Mouse (Mus musculus) myocyte (in vitro differentiated cells): Measurements from ENCODE around the gene Slc35b1. TPM values are rescaled to one million over a fixed set of nuclear protein-coding genes. Genes with fewer than 3 reads are reported as not detected.

Source experiments
- H3K27me3 ChIP-seq: one replicate; pipeline ENCODE4 v1.6.1; 2011; ENCODE audit not compliant: control insufficient read depth, insufficient read depth, insufficient read length
- H3K36me3 ChIP-seq: one replicate; pipeline ENCODE4 v1.6.1; 2011; ENCODE audit not compliant: control insufficient read depth, insufficient read depth
- H3K4me2 ChIP-seq: one replicate; pipeline ENCODE4 v1.6.1; 2011; ENCODE audit warnings: low read depth, control low read depth
- H3K4me3 ChIP-seq: one replicate; pipeline ENCODE4 v1.5.1; 2011; ENCODE audit warnings: mild to moderate bottlenecking, control low read depth, moderate library complexity
- H3K79me2 ChIP-seq: one replicate; pipeline ENCODE4 v1.6.1; 2011; ENCODE audit not compliant: control insufficient read depth, insufficient read depth
- H3ac ChIP-seq: one replicate; pipeline ENCODE4 v1.6.1; 2011; ENCODE audit not compliant: control insufficient read depth, insufficient read length
- CEBPB ChIP-seq: IDR thresholded peaks from 2 replicates; pipeline ENCODE4 v1.6.1; 2011; ENCODE audit warnings: mild to moderate bottlenecking, moderate library complexity; ENCODE audit not compliant: poor library complexity, insufficient read depth, severe bottlenecking
- E2F4 ChIP-seq: IDR thresholded peaks from one replicate; pipeline ENCODE4 v1.6.1; 2011; ENCODE audit warnings: mild to moderate bottlenecking, control low read depth, moderate library complexity; ENCODE audit not compliant: insufficient read depth
- MAX ChIP-seq: IDR thresholded peaks from one replicate; pipeline ENCODE4 v1.6.1; 2011; ENCODE audit warnings: low read depth, mild to moderate bottlenecking, control low read depth
- MYOD1 ChIP-seq, 3 experiments: IDR thresholded peaks; one replicate each; pipeline ENCODE4 v1.6.1; 2011; ENCODE audit warnings: control low read depth in 2 of 3, low read depth in 2 of 3, mild to moderate bottlenecking in 2 of 3, moderate library complexity in 1 of 3; ENCODE audit not compliant: insufficient read length in 2 of 3, control insufficient read depth in 1 of 3
- MYOG ChIP-seq, 3 experiments: IDR thresholded peaks; one replicate each; pipeline ENCODE4 v1.6.1; 2011; ENCODE audit warnings: control low read depth in 2 of 3, low read depth in 2 of 3, mild to moderate bottlenecking in 2 of 3; ENCODE audit not compliant: insufficient read length in 2 of 3, control insufficient read depth in 1 of 3, insufficient read depth in 1 of 3
- POLR2A ChIP-seq: IDR thresholded peaks from one replicate; pipeline ENCODE4 v1.6.1; 2011; ENCODE audit warnings: low read depth, mild to moderate bottlenecking, control low read depth, moderate library complexity; ENCODE audit not compliant: insufficient read length
- POLR2AphosphoS2 ChIP-seq: IDR thresholded peaks from one replicate; pipeline ENCODE4 v1.6.1; 2011; ENCODE audit warnings: low read depth, control low read depth; ENCODE audit not compliant: insufficient read length
- REST ChIP-seq: IDR thresholded peaks from one replicate; pipeline ENCODE4 v1.6.1; 2011; ENCODE audit warnings: mild to moderate bottlenecking, control low read depth, moderate library complexity; ENCODE audit not compliant: insufficient read depth, insufficient read length
- SRF ChIP-seq: IDR thresholded peaks from one replicate; pipeline ENCODE4 v1.6.1; 2011; ENCODE audit warnings: low read depth; ENCODE audit not compliant: control insufficient read depth, insufficient read length
- TCF12 ChIP-seq: IDR thresholded peaks from one replicate; pipeline ENCODE4 v1.6.1; 2011; ENCODE audit warnings: mild to moderate bottlenecking, control low read depth; ENCODE audit not compliant: poor library complexity, insufficient read depth, severe bottlenecking
- TCF3 ChIP-seq: IDR thresholded peaks from one replicate; pipeline ENCODE4 v1.6.1; 2011; ENCODE audit warnings: low read depth, control low read depth; ENCODE audit not compliant: insufficient read length
- USF1 ChIP-seq: IDR thresholded peaks from one replicate; pipeline ENCODE4 v1.6.1; 2011; ENCODE audit warnings: low read depth, mild to moderate bottlenecking, control low read depth, moderate library complexity
- polyA plus RNA-seq: library from polyadenylated mRNA; unstranded; fragments of >200 nt; fragmentation: generic; extraction: Trizol; gene quantifications from one replicate; pipeline ENCODE4 v1.2.1, GENCODE M21; 2012; ENCODE audit warnings: missing spikeins

Slc35b1 gene
- polyA plus RNA-seq, 1 experiment, result 66.7 TPM

GRCm38 (mm10) chr11:95420880-95421435 is 36.5 kb downstream of the Slc35b1 start:
- Histone ChIP-seq H3K4me3 (no peak overlapping the region), H3ac (no peak overlapping the region), H3K79me2 (peaks cover 100% of the 10 kb centered on the region), H3K4me2 (no peak overlapping the region), H3K36me3 (peaks cover 7% of the 10 kb centered on the region), H3K27me3 (no peaks in the 10 kb centered on the region)
- no peak for TF ChIP-seq POLR2A
- no peak for TF ChIP-seq POLR2AphosphoS2
- TF ChIP-seq MYOD1 (IDR thresholded peaks at IDR 0.05; ENCODE audit: control insufficient read depth in 1 of 3, insufficient read length in 2 of 3, low read depth in 2 of 3), result no peak
- no peak for TF ChIP-seq USF1
- TF ChIP-seq TCF12, result no peak
- no peak for TF ChIP-seq CEBPB
- TF ChIP-seq E2F4, result no peak
- TF ChIP-seq REST, result no peak
- TF ChIP-seq MAX, result no peak
- TF ChIP-seq SRF, result no peak
- no peak for TF ChIP-seq MYOG (IDR thresholded peaks at IDR 0.05; ENCODE audit: control insufficient read depth in 1 of 3, insufficient read depth in 1 of 3, insufficient read length in 2 of 3, low read depth in 2 of 3)
- no peak for TF ChIP-seq TCF3

GRCm38 (mm10) chr11:95423505-95423904 is 39.0 kb downstream of the Slc35b1 start:
- Histone ChIP-seq H3K79me2 (peaks cover 99% of the 10 kb centered on the region), H3K4me2 (no peak overlapping the region), H3K27me3 (no peaks in the 10 kb centered on the region), H3K36me3 (peaks cover 7% of the 10 kb centered on the region), H3ac (no peak overlapping the region), H3K4me3 (no peak overlapping the region)
- no peak for TF ChIP-seq E2F4
- no peak for TF ChIP-seq USF1
- no peak for TF ChIP-seq TCF3
- no peak for TF ChIP-seq TCF12
- TF ChIP-seq CEBPB, result no peak
- no peak for TF ChIP-seq MAX
- TF ChIP-seq REST, result no peak
- TF ChIP-seq POLR2AphosphoS2, result no peak
- no peak for TF ChIP-seq MYOG (IDR thresholded peaks at IDR 0.05; ENCODE audit: control insufficient read depth in 1 of 3, insufficient read depth in 1 of 3, insufficient read length in 2 of 3, low read depth in 2 of 3)
- TF ChIP-seq SRF, result no peak
- no peak for TF ChIP-seq POLR2A
- TF ChIP-seq MYOD1 (IDR thresholded peaks at IDR 0.05; ENCODE audit: control insufficient read depth in 1 of 3, insufficient read length in 2 of 3, low read depth in 2 of 3), result no peak

- H3ac ChIP-seq, result no peak overlapping the region
- H3K36me3 ChIP-seq, result peaks cover 7% of the 10 kb centered on the region
- no peak overlapping the region for H3K4me2 ChIP-seq
- H3K4me3 ChIP-seq, result no peak overlapping the region
- TF ChIP-seq MAX (no peak), REST (no peak), MYOG (IDR thresholded peaks at IDR 0.05; ENCODE audit: control insufficient read depth in 1 of 3, insufficient read depth in 1 of 3, insufficient read length in 2 of 3, low read depth in 2 of 3) (no peak), SRF (no peak), USF1 (no peak), POLR2A (no peak)
- H3K27me3 ChIP-seq, result no peaks in the 10 kb centered on the region
- H3K79me2 ChIP-seq, result peaks cover 96% of the 10 kb centered on the region
Measured at GRCm38 (mm10) chr11:95431344-95431743, 46.9 kb downstream of the Slc35b1 start.

- no peaks in the 10 kb centered on the region for H3K27me3 ChIP-seq
- peaks cover 7% of the 10 kb centered on the region for H3K36me3 ChIP-seq
- H3K79me2 ChIP-seq, result peaks cover 90% of the 10 kb centered on the region
- no peak for TF ChIP-seq SRF
- TF ChIP-seq TCF12, result no peak
- no peak for TF ChIP-seq POLR2AphosphoS2
- TF ChIP-seq POLR2A, result no peak
- no peak for TF ChIP-seq MYOD1 (IDR thresholded peaks at IDR 0.05; ENCODE audit: control insufficient read depth in 1 of 3, insufficient read length in 2 of 3, low read depth in 2 of 3)
- TF ChIP-seq MYOG (IDR thresholded peaks at IDR 0.05; ENCODE audit: control insufficient read depth in 1 of 3, insufficient read depth in 1 of 3, insufficient read length in 2 of 3, low read depth in 2 of 3), result no peak
- no peak for TF ChIP-seq E2F4
- TF ChIP-seq CEBPB, result no peak
- no peak for TF ChIP-seq MAX
- no peak for TF ChIP-seq REST
- no peak overlapping the region for H3ac ChIP-seq
- H3K4me2 ChIP-seq, result no peak overlapping the region
- H3K4me3 ChIP-seq, result no peak overlapping the region
Measured at GRCm38 (mm10) chr11:95432194-95432593, 47.7 kb downstream of the Slc35b1 start.

Other genes with a start within 250 kb of the Slc35b1 start
- gene Dlx4, start 238.4 kb upstream of the Slc35b1 start, polyA plus RNA-seq, result 0.49 TPM
- 8.3 TPM for gene Tac4, start 123.2 kb upstream of the Slc35b1 start, polyA plus RNA-seq
- 52.2 TPM for gene Kat7, start 74.4 kb upstream of the Slc35b1 start, polyA plus RNA-seq
- 9.7 TPM for gene Fam117a, start 47.7 kb upstream of the Slc35b1 start, polyA plus RNA-seq
- gene Spop, start 29.4 kb downstream of the Slc35b1 start, polyA plus RNA-seq, result 54.8 TPM
- gene Nxph3, start 129.9 kb downstream of the Slc35b1 start, polyA plus RNA-seq, result 0.04 TPM
- 0.01 TPM for gene Ngfr, start 203.0 kb downstream of the Slc35b1 start, polyA plus RNA-seq